Mouse (Mus musculus) embryonic stem cell, embryonic (primary cell): ENCODE data around the gene Map1s.

ENCODE experiments used
- CTCF ChIA-PET, 4 experiments: fragments of 300-600 bp in 2 of 4; fragments of 350-600 bp in 2 of 4; sonication (Branson Sonifier 250); formaldehyde crosslinking; loops; one replicate each; lab custom pipeline; 2022; ENCODE audit warnings: inconsistent platforms in 2 of 4; lab: Charles Lee
- POLR2A ChIA-PET, 4 experiments: fragments of 300-600 bp in 2 of 4; fragments of 350-600 bp in 2 of 4; sonication (Branson Sonifier 250); formaldehyde crosslinking; loops; one replicate each; lab custom pipeline; 2022; ENCODE audit warnings: antibody characterized with exemption in 4 of 4, inconsistent platforms in 1 of 4; lab: Charles Lee

The Map1s gene

DNA sequence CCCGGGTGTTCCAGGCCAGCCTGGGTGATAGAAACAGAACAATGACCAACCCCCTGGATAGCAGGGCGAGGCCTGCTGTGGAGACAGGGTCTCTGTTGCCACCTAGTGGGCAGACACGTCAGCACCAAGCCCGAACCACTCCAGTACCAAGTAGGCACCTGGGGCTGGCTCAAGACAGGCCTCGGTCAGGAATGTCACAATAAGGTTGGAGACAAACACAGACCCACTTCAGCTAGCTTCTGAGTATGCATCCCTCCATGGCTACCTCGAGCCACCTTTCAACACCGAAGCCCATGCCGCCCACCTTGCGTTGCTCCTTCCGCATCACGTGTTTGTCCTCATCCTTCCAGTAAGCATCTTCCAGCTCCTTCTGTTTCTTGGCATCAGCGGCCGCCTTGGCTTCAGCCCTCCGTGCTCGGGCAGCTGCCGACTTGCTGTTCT, 36.1 kb upstream of the Map1s start:
- ChIA-PET CTCF (interaction anchor here (0.6 to 6.4 kb wide), 51 partner anchors 11 to 726 kb away, joined by 3 to 140 read pairs (median 4); partner anchors contain the start of genes Arrdc2 (in 2 of the 4), Rab3a (in 2 of the 4), Rpl18a (in 2 of the 4) and Gm3336 (in 1 of the 4)), POLR2A (interaction anchor here (0.6 to 22.5 kb wide), 57 partner anchors 10 to 1469 kb away, joined by 3 to 532 read pairs (median 5); partner anchors contain the start of genes Arrdc2 (in 3 of the 4), Rpl18a (in 3 of the 4), Jund (in 2 of the 4) and Slc5a5 (in 2 of the 4))

DNA sequence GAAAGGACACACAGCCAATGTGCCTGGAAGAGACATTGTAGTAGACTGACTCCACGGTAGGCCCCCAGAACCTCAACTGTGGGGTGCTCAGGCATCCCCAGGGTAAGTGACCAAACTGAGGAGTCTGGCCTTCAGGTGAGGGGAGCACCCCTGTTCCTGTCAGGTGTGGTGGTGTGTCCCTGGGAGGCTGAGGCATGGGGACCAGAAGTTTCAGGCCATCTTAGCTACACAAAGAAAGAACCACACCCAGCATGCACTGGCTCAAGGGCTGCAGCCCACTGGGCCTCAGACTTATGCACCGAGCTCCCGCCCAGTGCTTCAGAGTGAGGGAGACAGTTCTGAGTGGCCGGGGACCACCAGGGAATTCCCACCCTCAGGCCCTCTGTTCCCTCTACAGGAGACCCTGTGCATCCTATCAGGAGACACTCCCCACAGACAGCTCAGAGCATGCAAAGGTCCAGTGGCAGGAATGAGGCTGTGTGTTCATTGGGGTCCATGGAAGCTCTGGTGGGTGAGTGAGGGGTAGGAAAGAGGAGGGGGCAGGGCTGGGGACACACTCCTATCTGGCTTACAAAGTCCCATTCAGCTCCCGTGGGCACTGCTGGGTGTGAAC, 34.4 kb upstream of the Map1s start:
- CTCF ChIA-PET, result interaction anchor here (0.6 to 6.4 kb wide), 8 partner anchors 9 to 505 kb away, joined by 3 to 140 read pairs (median 10); no protein-coding TSS in a partner anchor
- POLR2A ChIA-PET, result interaction anchor here (0.6 to 22.5 kb wide), 23 partner anchors 9 to 401 kb away, joined by 3 to 532 read pairs (median 6); partner anchors contain the start of genes Arrdc2 (in 3 of the 4), Rpl18a (in 2 of the 4), Haus8 (in 1 of the 4) and Jund (in 1 of the 4)

DNA sequence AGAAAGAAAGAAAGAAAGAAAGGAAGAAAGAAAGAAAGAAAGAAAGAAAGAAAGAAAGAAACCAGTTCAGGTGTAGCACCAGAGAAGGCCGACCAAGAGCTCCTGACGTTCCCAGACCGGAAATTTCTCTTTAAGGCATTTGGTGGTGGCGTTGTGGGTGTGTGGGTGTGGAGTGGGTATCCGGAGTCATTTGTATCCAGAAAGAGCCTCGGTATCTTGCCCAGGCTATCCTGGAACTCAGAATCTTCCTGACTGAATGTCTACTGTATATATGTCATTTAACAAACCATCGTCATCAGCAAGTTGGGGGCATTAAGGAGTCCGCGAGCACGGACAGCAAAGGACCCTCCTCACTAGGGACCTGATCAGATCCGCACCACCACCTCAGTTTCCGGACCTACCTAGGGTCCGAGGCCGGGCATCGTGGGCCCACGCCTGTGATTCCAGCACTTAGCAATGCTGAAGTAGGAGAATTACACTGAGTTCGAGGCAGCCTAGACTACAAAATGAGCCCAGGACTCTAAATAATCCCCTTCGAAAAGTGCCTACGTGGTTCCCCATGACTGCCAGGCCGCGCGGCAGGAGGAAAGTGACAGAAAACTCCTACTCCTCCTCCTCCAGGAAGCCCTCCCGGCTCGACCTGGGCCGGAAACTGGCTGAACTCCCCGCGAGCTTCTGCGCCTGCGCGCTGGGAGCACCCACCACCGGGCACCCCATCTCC, 32.9 kb upstream of the Map1s start:
- ChIA-PET POLR2A (interaction anchor here in 3 of 4 experiments (0.6 to 22.5 kb wide), 12 partner anchors 8 to 399 kb away, joined by 3 to 532 read pairs (median 6); partner anchors contain the start of genes Arrdc2 (in 2 of the 3), Rpl18a (in 2 of the 3) and Slc5a5 (in 2 of the 3)), CTCF (interaction anchor here (0.5 to 6.4 kb wide), 12 partner anchors 7 to 180 kb away, joined by 3 to 140 read pairs (median 4); partner anchors contain the start of genes Arrdc2 (in 1 of the 4) and Rpl18a (in 1 of the 4))

DNA sequence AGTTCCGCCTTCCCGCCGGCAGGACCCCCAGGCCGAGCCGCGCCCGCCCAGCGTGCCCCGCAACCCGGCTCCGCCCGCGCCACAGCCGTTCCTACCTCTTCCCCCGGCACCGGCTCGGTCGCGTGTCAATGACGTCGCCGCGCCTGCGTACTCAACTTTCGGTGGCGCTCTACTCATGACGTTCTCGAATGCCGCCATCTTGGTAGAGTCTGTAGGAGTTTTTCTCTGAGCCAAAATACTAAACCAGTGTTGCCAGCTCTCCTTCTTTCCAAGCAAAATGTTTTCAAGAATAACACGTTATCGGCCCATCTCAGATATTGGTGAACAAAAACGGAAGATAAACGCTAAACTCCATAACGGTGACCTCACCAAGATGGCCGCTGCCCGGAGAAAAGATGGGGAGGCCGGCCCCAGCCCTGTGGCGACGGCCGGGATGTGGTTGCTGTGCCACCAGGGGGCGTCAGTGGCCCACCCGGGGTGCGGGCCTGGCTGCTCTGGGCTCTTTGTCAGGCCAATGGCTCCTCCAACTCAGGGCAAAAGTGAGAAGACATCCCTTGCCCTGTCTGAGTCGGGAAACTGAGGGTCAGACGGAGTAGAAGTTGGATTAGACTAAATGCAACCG, 32.3 kb upstream of the Map1s start, which contains the start of gene Ccdc124:
Ccdc124 (minus strand) TSS at position 572 of the 622 bp plus-strand sequence.
- ChIA-PET POLR2A (interaction anchor here in 3 of 4 experiments (0.6 to 22.5 kb wide), 12 partner anchors 17 to 398 kb away, joined by 3 to 532 read pairs (median 4); partner anchors contain the start of genes Rpl18a (in 3 of the 3), Slc5a5 (in 2 of the 3) and Arrdc2 (in 1 of the 3)), CTCF (interaction anchor here in 3 of 4 experiments (1.0 to 6.4 kb wide), 8 partner anchors 18 to 173 kb away, joined by 3 to 140 read pairs (median 4); partner anchors contain the start of genes Arrdc2 (in 1 of the 3) and Rpl18a (in 1 of the 3))

DNA sequence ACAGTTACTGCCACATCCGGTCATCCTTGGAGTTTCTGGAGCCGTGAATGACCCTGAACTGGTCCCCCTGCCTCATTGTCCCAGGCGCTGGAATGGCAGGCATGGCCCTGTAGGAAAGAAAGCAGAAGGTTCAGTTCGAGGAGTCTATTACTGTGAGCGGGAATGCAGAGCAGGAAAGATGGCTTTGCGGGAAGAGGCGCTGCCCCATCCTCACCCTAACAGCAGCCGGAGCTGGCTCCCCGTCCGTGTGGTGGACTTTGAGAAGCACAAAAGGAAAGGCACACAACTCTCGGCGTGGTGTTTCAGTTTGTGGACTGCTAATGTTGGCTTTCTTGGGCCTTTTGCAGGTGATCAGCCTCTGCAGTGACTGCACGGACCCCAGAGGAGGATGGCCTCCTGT, 31.3 kb upstream of the Map1s start:
- ChIA-PET CTCF (interaction anchor here in 1 of 4 experiments (1.2 to 1.7 kb wide), 3 partner anchors 23 to 30 kb away, joined by 4 to 6 read pairs (median 6); partner anchors contain the start of gene Rpl18a), POLR2A (interaction anchor here in 3 of 4 experiments (0.6 to 22.5 kb wide), 20 partner anchors 10 to 175 kb away, joined by 3 to 532 read pairs (median 4); partner anchors contain the start of genes Arrdc2 (in 3 of the 3), Rpl18a (in 3 of the 3), Slc5a5 (in 2 of the 3) and Jund (in 1 of the 3))

DNA sequence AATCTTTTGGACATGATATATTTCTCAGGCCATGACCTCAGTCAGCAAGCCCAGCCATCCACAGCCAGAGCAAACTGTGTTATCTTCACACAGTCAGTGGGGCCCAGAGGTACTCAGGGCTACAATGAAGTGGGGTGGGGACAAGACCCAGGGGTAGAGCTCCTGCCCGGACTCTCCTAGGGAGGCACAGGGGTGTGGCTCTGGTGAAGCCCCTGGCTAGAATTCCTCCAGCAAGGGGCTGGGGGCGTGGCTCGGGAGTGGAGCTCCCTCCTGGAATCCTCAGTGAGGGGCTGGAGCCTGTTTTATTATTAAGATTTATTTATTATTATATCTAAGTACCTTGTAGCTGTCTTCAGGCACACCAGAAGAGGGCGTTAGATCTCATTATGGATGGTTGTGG, 29.4 kb upstream of the Map1s start:
- CTCF ChIA-PET, result interaction anchor here in 3 of 4 experiments (0.9 to 2.1 kb wide), 8 partner anchors 15 to 203 kb away, joined by 3 to 8 read pairs (median 4); partner anchors contain the start of genes Lsm4 (in 1 of the 3) and Rpl18a (in 1 of the 3)

DNA sequence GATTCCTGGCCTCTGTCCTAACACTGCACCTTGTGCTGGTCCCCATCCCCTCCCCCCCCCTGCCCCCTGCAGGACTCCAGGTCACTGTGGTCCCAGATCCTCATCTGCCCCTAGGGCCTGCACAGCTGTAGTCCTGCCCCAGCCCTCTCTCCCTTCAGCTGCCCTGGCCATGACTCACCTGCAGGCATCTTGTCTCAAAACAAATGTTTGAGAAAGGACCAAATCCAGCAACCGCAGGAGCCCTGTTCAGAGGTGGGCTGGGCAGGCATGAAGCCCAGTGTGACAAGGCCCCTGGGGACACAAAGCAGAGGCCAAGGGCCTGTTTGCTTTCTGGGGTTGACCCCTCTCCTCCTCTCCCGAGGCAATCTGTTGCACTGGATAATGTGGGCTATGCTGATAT, 27.6 kb upstream of the Map1s start:
- POLR2A ChIA-PET, result interaction anchor here in 3 of 4 experiments (1.5 to 22.5 kb wide), 6 partner anchors 12 to 38 kb away, joined by 9 to 532 read pairs (median 43); partner anchors contain the start of genes Arrdc2 (in 2 of the 3), Rpl18a (in 2 of the 3), Map1s (in 1 of the 3) and Slc5a5 (in 1 of the 3)

More for the DNA sequence above, 29.4 kb upstream of the Map1s start:
- POLR2A ChIA-PET, result interaction anchor here in 3 of 4 experiments (0.5 to 22.5 kb wide), 29 partner anchors 8 to 651 kb away, joined by 3 to 532 read pairs (median 4); partner anchors contain the start of genes Rpl18a (in 3 of the 3), Arrdc2 (in 2 of the 3), Map1s (in 2 of the 3) and Slc5a5 (in 2 of the 3)

DNA sequence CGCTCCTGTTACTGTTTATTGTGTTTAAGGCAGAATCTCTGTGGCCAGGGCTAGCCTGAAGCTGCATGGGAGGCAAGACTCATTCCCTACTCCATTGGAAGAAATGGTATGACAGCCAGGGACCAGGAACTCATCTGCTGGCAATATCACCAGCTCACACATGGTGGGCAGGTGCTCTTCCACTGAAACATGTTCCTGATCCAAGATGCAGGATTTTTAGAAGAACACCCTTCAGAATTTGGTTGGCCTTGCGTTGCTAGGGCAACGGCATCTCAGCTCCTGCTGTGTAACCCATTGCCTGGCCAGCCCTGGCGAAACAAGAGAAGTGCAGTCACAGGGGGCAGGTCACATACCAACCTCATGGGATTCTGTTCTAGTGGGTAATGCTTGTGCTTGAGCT, 26.2 kb upstream of the Map1s start:
- ChIA-PET CTCF (interaction anchor here (0.5 to 2.9 kb wide), 25 partner anchors 9 to 996 kb away, joined by 3 to 33 read pairs (median 4); partner anchors contain the start of genes Rpl18a (in 2 of the 4), Arrdc2 (in 1 of the 4) and Gm3336 (in 1 of the 4)), POLR2A (interaction anchor here (0.6 to 22.5 kb wide), 51 partner anchors 9 to 723 kb away, joined by 3 to 532 read pairs (median 6); partner anchors contain the start of genes Rpl18a (in 4 of the 4), Arrdc2 (in 3 of the 4), Jund (in 3 of the 4) and Slc5a5 (in 3 of the 4))

More for the DNA sequence above, 27.6 kb upstream of the Map1s start:
- CTCF ChIA-PET, result interaction anchor here in 2 of 4 experiments (0.6 to 1.2 kb wide), 2 partner anchors 13 to 37 kb away, joined by 3 read pairs; no protein-coding TSS in a partner anchor

DNA sequence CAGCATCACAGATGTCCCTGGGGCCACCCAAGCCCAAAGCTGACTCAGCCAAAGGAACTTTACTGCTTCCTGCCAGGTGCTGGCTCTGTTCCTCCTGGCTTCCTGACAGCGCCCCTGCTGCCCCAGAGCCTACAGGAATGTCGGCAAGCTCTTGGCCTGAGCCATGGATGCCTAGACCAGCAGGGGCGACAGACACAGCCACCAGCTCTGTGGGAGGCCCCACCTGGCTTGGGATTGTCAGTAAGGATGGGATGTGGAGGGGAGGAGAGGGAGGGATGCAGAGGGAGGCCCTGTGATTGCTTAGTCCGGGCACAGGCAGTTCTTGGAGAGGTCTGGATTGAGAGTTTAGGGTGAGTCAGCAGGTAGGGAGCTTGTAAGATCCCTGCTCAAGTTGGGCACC, 25.6 kb upstream of the Map1s start:
- POLR2A ChIA-PET, result interaction anchor here (0.5 to 22.5 kb wide), 73 partner anchors 8 to 723 kb away, joined by 3 to 532 read pairs (median 5); partner anchors contain the start of genes Rpl18a (in 4 of the 4), Arrdc2 (in 3 of the 4), Jund (in 3 of the 4) and Map1s (in 3 of the 4)

DNA sequence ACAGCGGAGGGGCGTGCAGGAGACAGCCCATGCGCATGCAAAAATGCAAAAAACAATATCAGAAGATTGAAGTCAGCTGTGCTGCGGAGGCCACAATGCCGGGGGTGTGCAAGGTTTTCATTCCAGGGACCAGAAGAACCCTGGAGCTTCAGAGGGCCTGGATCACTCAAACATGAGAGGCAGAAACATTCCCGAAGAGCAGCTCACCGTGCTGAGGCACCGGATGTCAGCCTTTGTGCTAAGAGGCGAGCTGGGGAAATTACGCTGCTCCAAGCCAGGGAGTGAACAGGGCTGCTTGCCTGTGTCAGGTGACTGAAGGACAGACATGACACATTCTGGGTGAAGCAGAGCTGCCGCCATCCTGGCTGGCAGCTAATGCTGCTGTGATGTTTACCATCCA, 25.2 kb upstream of the Map1s start:
- CTCF ChIA-PET, result interaction anchor here (0.6 to 2.9 kb wide), 33 partner anchors 8 to 640 kb away, joined by 3 to 33 read pairs (median 3); partner anchors contain the start of genes Arrdc2 (in 2 of the 4), Rpl18a (in 2 of the 4), Fkbp8 (in 1 of the 4) and Kxd1 (in 1 of the 4)
- POLR2A ChIA-PET, result interaction anchor here (0.5 to 22.5 kb wide), 68 partner anchors 8 to 722 kb away, joined by 3 to 532 read pairs (median 5); partner anchors contain the start of genes Rpl18a (in 4 of the 4), Arrdc2 (in 3 of the 4), Jund (in 3 of the 4) and Map1s (in 3 of the 4)

More for the DNA sequence above, 25.6 kb upstream of the Map1s start:
- CTCF ChIA-PET, result interaction anchor here (0.6 to 2.9 kb wide), 35 partner anchors 9 to 641 kb away, joined by 3 to 33 read pairs (median 3); partner anchors contain the start of genes Arrdc2 (in 2 of the 4), Rpl18a (in 2 of the 4), Fkbp8 (in 1 of the 4) and Gm3336 (in 1 of the 4)

DNA sequence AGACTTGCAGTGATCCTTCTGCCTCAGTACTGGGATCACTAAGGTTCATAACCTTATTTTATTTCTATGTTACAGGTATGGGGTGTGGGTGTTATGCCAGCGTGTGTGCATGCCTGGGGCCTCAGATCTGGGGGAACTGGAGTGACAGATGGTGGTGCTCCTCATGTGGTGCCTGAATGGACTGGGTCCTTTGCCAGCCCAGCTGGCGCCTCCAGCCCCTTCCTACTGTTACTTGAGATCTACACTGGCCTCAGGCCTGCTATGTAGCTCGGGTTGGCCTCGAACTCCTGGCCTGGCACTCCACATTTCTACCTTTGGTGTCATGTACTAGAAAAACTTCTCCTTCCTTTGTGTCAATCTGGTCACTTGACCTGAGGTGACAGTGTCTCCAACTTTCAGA, 21.5 kb upstream of the Map1s start:
- ChIA-PET POLR2A (interaction anchor here in 3 of 4 experiments (1.0 to 22.5 kb wide), 7 partner anchors 8 to 186 kb away, joined by 3 to 532 read pairs (median 3); partner anchors contain the start of genes Rpl18a (in 2 of the 3), Arrdc2 (in 1 of the 3), Jund (in 1 of the 3) and Slc5a5 (in 1 of the 3)), CTCF (interaction anchor here in 1 of 4 experiments (0.6 kb wide), 1 partner anchor 30 kb away, joined by 4 read pairs; no protein-coding TSS in a partner anchor)

DNA sequence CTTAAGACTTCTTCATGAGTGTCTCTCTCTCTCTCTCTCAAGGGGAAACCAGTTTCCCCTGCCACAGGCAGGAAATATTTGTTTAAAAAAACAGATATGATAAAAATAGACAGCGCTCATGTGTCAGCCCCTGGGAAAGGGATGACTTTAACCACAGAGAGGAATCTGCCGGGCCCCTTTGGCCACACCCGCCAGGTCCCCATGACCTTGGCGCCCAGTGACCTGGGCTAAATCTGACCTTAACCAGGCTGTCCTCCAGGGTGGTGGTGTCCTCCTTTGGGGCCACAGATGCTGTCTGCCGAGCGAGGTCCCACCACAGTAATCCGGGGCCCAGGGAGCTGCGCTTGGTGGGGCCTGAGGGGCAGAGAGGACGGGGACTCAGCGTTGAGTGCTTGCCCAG, 21.0 kb upstream of the Map1s start:
- CTCF ChIA-PET, result interaction anchor here in 2 of 4 experiments (0.6 to 1.1 kb wide), 2 partner anchors 13 to 37 kb away, joined by 5 to 17 read pairs; partner anchors contain the start of gene Rpl18a (in 1 of the 2)
- POLR2A ChIA-PET, result interaction anchor here in 2 of 4 experiments (1.1 to 22.5 kb wide), 9 partner anchors 8 to 186 kb away, joined by 3 to 532 read pairs (median 3); partner anchors contain the start of genes Rpl18a (in 2 of the 2), Arrdc2 (in 1 of the 2), Jund (in 1 of the 2) and Slc5a5 (in 1 of the 2)

DNA sequence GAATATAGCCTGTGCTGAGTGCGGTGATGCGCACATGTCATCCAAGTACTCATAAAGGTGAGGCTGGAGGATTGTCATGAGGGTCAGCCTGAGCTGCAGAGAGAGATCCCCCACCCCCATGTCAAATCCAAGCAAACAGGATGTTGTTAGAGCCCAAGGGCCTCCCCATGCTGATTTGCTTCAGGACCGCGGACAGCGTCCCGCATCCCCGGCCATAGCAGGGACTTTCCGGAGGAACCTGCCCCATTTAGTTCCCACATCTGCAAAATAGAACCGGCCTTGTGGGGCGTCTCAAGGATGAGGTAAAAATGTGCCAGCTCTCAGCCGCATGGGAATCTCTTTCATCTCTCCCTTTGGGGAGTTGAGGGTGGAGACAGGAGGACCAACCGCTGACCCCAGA, 20.1 kb upstream of the Map1s start:
- ChIA-PET CTCF (interaction anchor here in 2 of 4 experiments (0.6 to 1.2 kb wide), 5 partner anchors 12 to 242 kb away, joined by 3 to 17 read pairs (median 5); partner anchors contain the start of genes Rpl18a (in 2 of the 2) and Arrdc2 (in 1 of the 2)), POLR2A (interaction anchor here in 3 of 4 experiments (0.6 to 22.5 kb wide), 18 partner anchors 8 to 187 kb away, joined by 3 to 532 read pairs (median 3); partner anchors contain the start of genes Rpl18a (in 3 of the 3), Jund (in 2 of the 3), Arrdc2 (in 1 of the 3) and Rab3a (in 1 of the 3))

DNA sequence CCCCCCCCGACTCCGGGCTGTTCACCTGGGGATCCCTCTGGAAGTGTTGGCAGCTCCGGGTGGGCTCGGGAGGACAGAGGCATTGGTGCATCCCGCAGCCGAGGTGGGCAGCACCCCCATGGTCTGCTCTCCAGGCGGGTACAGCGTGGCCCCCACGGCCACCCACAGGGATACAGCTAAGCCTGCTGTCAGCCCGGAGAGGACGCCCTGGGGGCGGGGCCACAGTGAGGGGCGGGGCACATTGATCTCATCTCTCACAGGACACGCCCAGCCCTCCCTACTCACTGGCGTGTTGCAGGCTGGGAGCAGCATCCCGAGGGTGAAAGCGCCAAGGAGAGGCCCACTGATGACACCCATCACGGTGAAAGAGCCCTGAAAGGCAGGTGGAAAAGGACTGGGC, 18.1 kb upstream of the Map1s start:
- ChIA-PET CTCF (interaction anchor here in 2 of 4 experiments (0.7 to 2.6 kb wide), 3 partner anchors 10 to 288 kb away, joined by 5 to 11 read pairs (median 5); partner anchors contain the start of genes Lsm4 (in 1 of the 2) and Rpl18a (in 1 of the 2)), POLR2A (interaction anchor here in 3 of 4 experiments (0.8 to 22.5 kb wide), 17 partner anchors 6 to 189 kb away, joined by 3 to 532 read pairs (median 7); partner anchors contain the start of genes Rpl18a (in 3 of the 3), Arrdc2 (in 2 of the 3), Map1s (in 2 of the 3) and Gm3336 (in 1 of the 3))
